Mouse (Mus musculus) forebrain, embryonic 14.5 days (tissue): ENCODE measurements around the gene Trappc3. TPM values are rescaled to one million over a fixed set of nuclear protein-coding genes. Genes with fewer than 3 reads are reported as not detected.

Source experiments
- ATAC-seq: fragments of 200-750 bp; cut with Nextera tagmentation; 2 replicates; pipeline ENCODE4 v1.8.0; 2017; ENCODE audit warnings: mild to moderate bottlenecking, moderate library complexity
- DNase-seq: peaks from one replicate; pipeline ENCODE4 v3.0.0-alpha.2; 2015; ENCODE audit warnings: low spot score
- H3K27ac ChIP-seq: fragments of 300-500 bp; sonication (generic); 2 replicates; pipeline ENCODE4 v1.5.1; 2014; ENCODE audit warnings: low read depth, mild to moderate bottlenecking, control low read depth, low read length, moderate library complexity
- H3K27me3 ChIP-seq: fragments of 300-500 bp; sonication (generic); replicated peaks from 2 replicates; pipeline ENCODE4 v1.6.1; 2014; ENCODE audit warnings: low read length, control low read depth, mixed read lengths; ENCODE audit not compliant: control insufficient read depth, insufficient read depth
- H3K36me3 ChIP-seq: fragments of 300-500 bp; sonication (generic); 2 replicates; pipeline ENCODE4 v1.6.1; 2014; ENCODE audit warnings: low read length, control low read depth; ENCODE audit not compliant: control insufficient read depth, insufficient read depth
- H3K4me1 ChIP-seq: fragments of 300-500 bp; sonication (generic); 2 replicates; pipeline ENCODE4 v1.6.1; 2014; ENCODE audit warnings: antibody characterized with exemption, low read length, control low read depth; ENCODE audit not compliant: control insufficient read depth, insufficient read depth
- H3K4me2 ChIP-seq: fragments of 300-500 bp; sonication (generic); 2 replicates; pipeline ENCODE4 v1.6.1; 2014; ENCODE audit warnings: mild to moderate bottlenecking, control low read depth, low read length
- H3K4me3 ChIP-seq: fragments of 300-500 bp; sonication (generic); 2 replicates; pipeline ENCODE4 v1.5.1; 2014; ENCODE audit warnings: low read depth, low read length, control low read depth
- H3K9ac ChIP-seq: fragments of 300-500 bp; sonication (generic); 2 replicates; pipeline ENCODE4 v1.6.1; 2014; ENCODE audit warnings: mild to moderate bottlenecking, low read length, control low read depth, moderate library complexity
- H3K9me3 ChIP-seq: fragments of 300-500 bp; sonication (generic); replicated peaks from 2 replicates; pipeline ENCODE4 v1.6.1; 2016; ENCODE audit warnings: low read length, control low read depth, mixed read lengths; ENCODE audit not compliant: control insufficient read depth
- WGBS: fragments of 180-500 bp; shearing (Covaris S2); extraction: QIAGEN DNeasy Blood & Tissue Kit; methylation state at CpG from one replicate; pipeline ENCODE4 v1.1.7; 2014; 5-methylcytosine and 5-hydroxymethylcytosine counted together
- polyA plus RNA-seq: library from polyadenylated mRNA; unstranded; fragments of >200 nt; fragmentation: Nextera tagmentation; extraction: Ambion mirVana; gene quantifications from 2 replicates; pipeline ENCODE4 v1.2.1, GENCODE M21; 2014

Gene Trappc3
- polyA plus RNA-seq, 1 experiment from 2014 or later, result 36.9 TPM

GRCm38 (mm10) chr4:126255113-126256001, 6.8 kb upstream of the Trappc3 start:
- no peaks in the 10 kb centered on the region for H3K27me3 ChIP-seq
- DNase-seq (peak; percentile 84), ATAC-seq (peak; percentile 49)
- peak overlapping the region; percentile 90 for H3K27ac ChIP-seq
- H3K9me3 ChIP-seq, result no peaks in the 10 kb centered on the region
- H3K4me3 ChIP-seq, result peak overlapping the region; percentile 99
- H3K4me2 ChIP-seq, result peak overlapping the region; percentile 87
- H3K4me1 ChIP-seq, result peaks cover 44% of the 10 kb centered on the region
- under 1% methylated on average over 44 of the region's 50 CpGs for WGBS
- 0 out of 2 replicates have a peak, but pooled peaks cover 3% of the 10 kb centered on the region for H3K36me3 ChIP-seq
- H3K9ac ChIP-seq, result peak overlapping the region; percentile 99

GRCm38 (mm10) chr4:126256131-126256791, 5.9 kb upstream of the Trappc3 start, which contains the start of gene Map7d1:
Gene Map7d1 (minus strand): TSS chr4:126256343.
- Histone ChIP-seq H3K9ac (peak within 1 kb of the TSS; percentile 99), H3K27me3 (no peaks in the 10 kb centered on the region), H3K9me3 (no peaks in the 10 kb centered on the region), H3K4me1 (peaks cover 42% of the 10 kb centered on the region), H3K4me2 (peak within 1 kb of the TSS; percentile 87), H3K36me3 (no peaks in the 10 kb centered on the region), H3K4me3 (peak within 1 kb of the TSS; percentile 99), H3K27ac (peak within 1 kb of the TSS; percentile 90)
- peak; percentile 87 for DNase-seq
- WGBS, result under 1% methylated on average over 57 of the region's 59 CpGs
- ATAC-seq, result peak; percentile 88

- Histone ChIP-seq H3K4me3 (peak overlapping the region; percentile 99), H3K27me3 (no peaks in the 10 kb centered on the region), H3K4me2 (peak overlapping the region; percentile 87), H3K36me3 (no peaks in the 10 kb centered on the region), H3K27ac (peak overlapping the region; percentile 90), H3K9ac (peak overlapping the region; percentile 99), H3K9me3 (no peaks in the 10 kb centered on the region), H3K4me1 (peaks cover 41% of the 10 kb centered on the region)
- peak; percentile 53 for DNase-seq
- 3% methylated on average over 26 of the region's 26 CpGs for WGBS
- ATAC-seq, result no peak
Measured at GRCm38 (mm10) chr4:126256967-126257881, 4.9 kb upstream of the Trappc3 start.

DNA sequence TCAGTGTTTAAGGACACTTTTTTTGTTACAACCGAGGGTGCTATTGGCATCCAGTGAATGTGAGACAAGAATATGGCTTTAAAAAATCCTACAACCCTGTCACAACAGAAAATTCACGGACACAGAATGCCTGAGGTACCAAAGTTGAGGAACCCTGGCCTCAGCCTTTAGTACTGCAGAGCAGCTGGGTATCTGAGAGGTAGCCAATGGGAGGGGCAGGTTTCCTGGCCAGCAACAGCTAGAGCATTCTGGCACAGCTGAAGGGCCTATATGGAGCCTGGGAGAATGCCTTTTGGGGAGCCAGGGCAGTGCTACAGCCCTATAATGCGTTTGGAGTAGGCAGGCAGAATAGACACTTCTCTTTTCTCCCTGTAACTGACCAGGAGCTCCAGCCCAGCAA, 3.1 kb upstream of the Trappc3 start:
- WGBS, result 23% methylated on average over 3 of the region's 3 CpGs

GRCm38 (mm10) chr4:126259523-126260160, 2.5 kb upstream of the Trappc3 start:
- no peaks in the 10 kb centered on the region for H3K27me3 ChIP-seq
- H3K9me3 ChIP-seq, result no peaks in the 10 kb centered on the region
- H3K4me3 ChIP-seq, result no peak overlapping the region
- H3K4me2 ChIP-seq, result 0 out of 2 replicates have a peak overlapping the region, but pooled peaks have one; percentile 16
- H3K27ac ChIP-seq, result peak overlapping the region; percentile 27; the same call in 1 of the 2 replicates
- no peaks in the 10 kb centered on the region for H3K36me3 ChIP-seq
- H3K9ac ChIP-seq, result peak overlapping the region; percentile 46; the same call in 1 of the 2 replicates
- peaks cover 27% of the 10 kb centered on the region for H3K4me1 ChIP-seq
- DNase-seq (no peak), ATAC-seq (no peak)
- WGBS, result 2% methylated on average over 15 of the region's 15 CpGs

More for the DNA sequence above, 3.1 kb upstream of the Trappc3 start:
- Histone ChIP-seq H3K9ac (no peak overlapping the region), H3K27me3 (no peaks in the 10 kb centered on the region), H3K27ac (no peak overlapping the region), H3K36me3 (no peaks in the 10 kb centered on the region), H3K9me3 (no peaks in the 10 kb centered on the region), H3K4me1 (peaks cover 33% of the 10 kb centered on the region), H3K4me2 (no peak overlapping the region), H3K4me3 (no peak overlapping the region)
- DNase-seq (no peak), ATAC-seq (no peak)

- Histone ChIP-seq H3K27me3 (no peaks in the 10 kb centered on the region), H3K36me3 (no peaks in the 10 kb centered on the region), H3K4me1 (peaks cover 26% of the 10 kb centered on the region), H3K9ac (no peak overlapping the region), H3K9me3 (no peaks in the 10 kb centered on the region), H3K27ac (no peak overlapping the region), H3K4me3 (no peak overlapping the region), H3K4me2 (no peak overlapping the region)
- WGBS, result 18% methylated on average over 10 of the region's 10 CpGs
- ATAC-seq (no peak), DNase-seq (no peak)
Measured at GRCm38 (mm10) chr4:126260520-126261201, 1.5 kb upstream of the Trappc3 start.

- H3K27ac ChIP-seq, result no peak overlapping the region
- DNase-seq (no peak), ATAC-seq (no peak)
- no peaks in the 10 kb centered on the region for H3K36me3 ChIP-seq
- WGBS, result 78% methylated on average over 6 of the region's 6 CpGs
- no peak overlapping the region for H3K9ac ChIP-seq
- no peak overlapping the region for H3K4me2 ChIP-seq
- no peak overlapping the region for H3K4me3 ChIP-seq
- H3K4me1 ChIP-seq, result peaks cover 26% of the 10 kb centered on the region
- H3K9me3 ChIP-seq, result no peaks in the 10 kb centered on the region
- H3K27me3 ChIP-seq, result no peaks in the 10 kb centered on the region
Measured at GRCm38 (mm10) chr4:126261266-126261665, 859 bp upstream of the Trappc3 start.
